Mouse (Mus musculus) B cell, adult 67 days (primary cell): ENCODE data around the gene Aimp2. TPM values are rescaled to one million over a fixed set of nuclear protein-coding genes. Genes with fewer than 3 reads are reported as not detected.

Source experiments
- total RNA-seq, 2 experiments: library from RNA; stranded (reverse); gene quantifications; 4 replicates each; pipeline ENCODE4 v1.2.4; 2023

Gene Aimp2
- total RNA-seq = 10 to 100 TPM; 19.2 to 21.5 TPM

GRCm38 (mm10) chr5:143909417-143910400 is at the start of gene Aimp2, which contains the start of gene Pms2:
Gene Aimp2 (minus strand): TSS chr5:143909847.
Gene Pms2 (plus strand): TSS chr5:143909964.

DNA sequence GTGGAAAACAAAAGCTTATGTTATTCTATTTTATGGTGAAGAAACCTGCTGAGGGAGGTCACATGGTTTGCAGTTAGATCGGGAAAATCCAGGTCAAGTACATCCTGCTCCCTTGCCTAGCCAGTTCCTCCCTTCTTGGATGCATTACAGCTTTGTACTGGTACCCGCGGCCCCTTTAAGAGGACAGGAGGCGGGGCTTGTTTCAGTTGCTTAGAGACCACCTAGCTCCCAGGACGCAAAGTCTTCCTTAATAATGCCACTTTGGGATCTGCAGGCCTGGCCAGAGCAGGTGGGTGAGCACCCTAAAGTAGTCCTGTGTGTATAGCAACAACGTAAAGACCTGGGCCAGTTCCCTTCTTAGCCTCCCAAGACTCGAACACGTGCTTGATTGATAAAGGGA is 23.2 kb upstream of the Aimp2 start, which contains the start of gene Rsph10b:
Gene Rsph10b, plus strand, starts transcription at position 205 of the 400 bp plus-strand sequence.

DNA sequence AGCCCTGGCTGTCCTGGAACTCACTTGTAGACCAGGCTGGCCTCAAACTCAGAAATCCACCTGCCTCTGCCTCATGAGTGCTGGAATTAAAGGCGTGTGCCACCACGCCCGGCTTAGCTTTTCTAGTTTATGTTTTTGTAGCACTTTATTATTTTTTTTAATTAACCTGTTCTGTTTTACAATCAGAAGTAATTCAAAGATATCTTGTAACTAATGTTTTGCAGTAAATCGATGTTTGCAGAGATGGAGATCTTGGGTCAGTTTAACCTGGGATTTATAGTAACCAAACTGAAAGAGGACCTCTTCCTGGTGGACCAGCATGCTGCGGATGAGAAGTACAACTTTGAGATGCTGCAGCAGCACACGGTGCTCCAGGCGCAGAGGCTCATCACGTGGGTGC is 18.2 kb upstream of the Aimp2 start, which contains the start of gene Gm42421:
Gene Gm42421, plus strand, starts transcription at position 301 of the 400 bp plus-strand sequence.

DNA sequence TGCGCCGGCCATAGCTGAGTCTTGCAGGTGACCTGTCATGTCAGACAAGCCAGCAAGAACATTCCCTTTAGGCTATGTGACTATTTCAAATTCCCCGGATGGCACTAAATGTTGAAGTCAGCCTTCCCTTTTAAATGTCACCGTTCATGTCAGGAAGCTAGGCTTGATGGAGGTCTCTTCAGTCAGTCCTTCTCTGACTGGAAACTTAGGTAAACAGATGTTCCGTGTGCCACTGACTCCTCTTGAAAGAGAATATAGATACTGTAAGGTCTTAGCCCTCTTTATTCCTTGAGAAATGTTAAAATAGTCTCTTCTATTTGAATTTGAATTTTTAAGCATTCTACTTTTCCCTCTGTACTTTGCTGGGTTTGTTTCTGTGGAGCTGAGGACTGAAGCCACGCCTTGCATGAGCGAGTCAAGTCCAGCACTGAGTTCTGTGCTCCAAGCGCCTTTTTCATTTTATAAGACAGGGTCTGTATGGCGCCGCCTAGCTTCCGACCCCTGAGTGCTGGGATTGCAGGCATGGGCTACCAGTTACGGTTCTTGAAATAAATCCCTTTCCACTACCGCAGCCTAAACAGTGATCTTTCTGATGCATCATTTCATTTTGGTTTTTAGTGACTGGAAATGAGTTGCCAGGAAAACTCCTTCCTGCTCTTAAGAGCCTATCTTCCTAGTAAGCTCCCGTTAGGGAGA is 11.9 kb downstream of the Aimp2 start, which contains the start of gene Ankrd61:
Gene Ankrd61, minus strand, starts transcription at position 51 of the 696 bp plus-strand sequence.

Other genes starting within 250 kb of the Aimp2 start
- gene Usp42, start 177.6 kb downstream of the Aimp2 start, total RNA-seq = 10 to 100 TPM; 38.3 to 45.0 TPM
- gene Eif2ak1, start 92.1 kb downstream of the Aimp2 start, total RNA-seq = 10 to 100 TPM; 47.8 to 48.1 TPM
- not detected for gene Ankrd61, start 12.2 kb downstream of the Aimp2 start, total RNA-seq
- 10 to 100 TPM; 28.8 to 38.5 TPM for gene Pms2, start 117 bp upstream of the Aimp2 start, total RNA-seq
- gene Gm42421, start 18.3 kb upstream of the Aimp2 start, total RNA-seq = 1 to 10 TPM; 2.7 to 3.5 TPM
- 1 to 10 TPM; 3.4 to 3.7 TPM for gene Rsph10b, start 23.2 kb upstream of the Aimp2 start, total RNA-seq
- gene Ccz1, start 105.0 kb upstream of the Aimp2 start, total RNA-seq = 100 to 1,000 TPM in 1 of 2 experiments, 10 to 100 TPM in 1; 100.0 to 102 TPM
- not detected for gene Ocm, start 116.8 kb upstream of the Aimp2 start, total RNA-seq
- gene Lmtk2, start 190.6 kb upstream of the Aimp2 start, total RNA-seq = 10 to 100 TPM; 48.2 to 53.3 TPM